Mouse (Mus musculus): ENCODE measurements around the gene Folh1.
"Not testable (repeated sequence)": the region's sequence is repeated elsewhere in the genome, so short reads cannot be mapped to it uniquely, and the experiment has no call there.

Gene Folh1

DNA sequence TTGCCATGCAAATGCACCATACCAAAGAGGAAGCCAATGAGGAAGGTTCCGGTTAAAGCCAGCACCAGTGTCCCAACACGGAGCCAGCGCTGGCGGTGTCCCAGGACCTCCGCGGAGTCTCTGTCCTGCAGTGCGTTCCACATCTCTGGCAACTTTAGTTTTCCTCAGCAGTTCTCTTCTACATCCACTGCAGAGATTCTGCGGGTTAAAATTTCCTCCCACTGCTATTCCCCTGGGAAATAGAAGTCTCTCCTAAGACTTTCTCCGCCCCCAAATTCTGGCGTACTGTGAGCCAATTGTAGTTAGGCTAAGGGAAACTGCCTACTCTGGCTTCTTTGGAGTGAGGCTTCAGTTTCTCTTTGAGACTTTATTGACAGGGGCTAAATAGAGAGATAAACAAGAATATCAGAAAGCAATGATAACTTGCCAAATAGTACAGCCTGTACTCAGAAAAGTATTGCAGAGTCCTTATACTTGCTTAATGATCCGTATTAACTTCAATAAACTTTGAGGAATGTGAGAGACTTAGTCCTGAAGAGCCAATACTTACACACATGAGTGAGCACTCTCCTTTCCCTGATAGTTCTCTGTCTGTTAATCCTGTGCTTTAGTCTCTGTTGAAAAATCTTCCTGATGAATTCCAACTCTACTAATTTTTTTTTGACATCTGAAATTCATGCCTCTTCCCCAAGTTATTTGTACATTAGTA lies at the start of gene Folh1:
TSS of gene Folh1 (minus strand) at position 327 of the 709 bp plus-strand sequence.
- no peak for DNase-seq (ENCODE audit: low spot score in 2 of 2)

DNA sequence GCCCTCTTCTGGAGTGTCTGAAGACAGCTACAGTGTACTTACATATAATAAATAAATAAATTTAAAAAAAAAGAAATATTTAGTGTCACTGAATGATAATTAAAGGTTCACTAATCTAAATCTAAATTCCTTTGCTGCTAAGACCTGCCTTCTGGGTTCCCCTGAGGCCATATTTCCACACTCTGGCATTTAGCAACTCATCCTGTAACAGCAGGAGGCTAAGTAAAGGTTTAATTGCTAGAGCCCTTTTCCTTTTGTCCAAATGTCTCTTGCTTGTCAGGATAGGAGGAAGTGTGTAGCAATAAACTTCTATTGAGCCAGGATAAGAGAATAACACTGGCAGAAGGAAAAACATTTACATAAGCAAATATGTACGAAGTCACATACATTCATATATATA lies 40.7 kb upstream of the Folh1 start:
- DNase-seq (ENCODE audit: low spot score in 2 of 2) = no peak

DNA sequence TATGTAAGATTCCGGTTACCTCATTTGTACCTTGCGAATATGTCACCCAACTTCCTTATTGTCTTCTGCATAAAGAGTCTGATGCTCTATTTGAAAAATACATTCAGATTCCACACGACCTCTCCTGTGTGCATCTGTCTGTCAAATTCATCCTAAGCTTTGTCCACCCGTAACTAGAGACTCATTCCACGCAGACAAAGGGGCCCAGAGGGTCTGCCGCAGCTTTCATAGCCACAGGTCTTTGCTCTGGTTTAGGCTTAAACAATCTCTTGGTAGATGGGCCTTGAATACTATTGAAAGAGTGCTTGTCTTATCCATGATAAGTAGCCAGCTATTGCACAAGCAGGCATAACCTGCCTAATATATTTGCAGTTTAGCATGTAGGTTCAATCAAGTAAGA lies 40.0 kb upstream of the Folh1 start:
- DNase-seq (ENCODE audit: low spot score in 2 of 2) = not testable (repeated sequence)

DNA sequence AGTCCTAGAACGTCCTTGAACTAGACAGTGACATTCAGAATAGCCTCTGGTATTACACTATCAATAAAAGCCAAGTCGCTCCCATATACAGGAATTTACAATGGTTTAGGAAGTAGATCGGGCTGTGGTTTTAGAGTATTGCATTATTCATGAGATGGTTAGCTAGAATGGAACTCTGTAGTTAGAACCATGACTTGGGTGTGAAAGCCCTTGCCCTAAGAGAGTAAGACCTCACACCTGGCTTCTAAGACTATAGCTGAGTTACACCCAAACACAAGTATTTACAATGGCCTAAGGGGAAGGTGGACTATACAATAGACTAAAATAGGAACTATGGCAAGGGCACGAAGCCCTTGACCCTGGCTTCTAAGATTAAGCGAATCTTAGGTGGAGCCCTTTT lies 39.5 kb upstream of the Folh1 start:
- not testable (repeated sequence) for DNase-seq (ENCODE audit: low spot score in 2 of 2)

DNA sequence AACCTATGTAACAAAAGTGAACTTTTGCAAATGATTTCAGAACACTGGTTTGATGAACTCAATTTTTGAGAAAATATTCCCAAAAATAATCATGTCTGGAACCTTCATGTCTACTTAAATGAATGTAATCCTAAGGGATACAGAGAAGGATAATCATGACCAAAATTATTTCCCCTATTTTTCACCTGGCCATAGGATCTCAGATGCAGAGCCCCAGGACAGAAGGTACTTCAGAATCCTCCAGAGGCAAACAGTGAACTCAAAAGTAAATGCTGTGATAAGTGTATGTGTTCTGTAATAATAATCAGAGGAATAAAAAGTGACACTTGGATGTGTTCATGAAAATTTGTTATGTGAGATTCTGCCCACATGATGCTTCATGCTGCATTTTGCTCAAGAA lies 19.0 kb upstream of the Folh1 start, which contains the start of gene Vmn2r77:
TSS of gene Vmn2r77 (plus strand) at position 301 of the 400 bp plus-strand sequence.
- no peak for DNase-seq (ENCODE audit: low spot score in 2 of 2)

DNA sequence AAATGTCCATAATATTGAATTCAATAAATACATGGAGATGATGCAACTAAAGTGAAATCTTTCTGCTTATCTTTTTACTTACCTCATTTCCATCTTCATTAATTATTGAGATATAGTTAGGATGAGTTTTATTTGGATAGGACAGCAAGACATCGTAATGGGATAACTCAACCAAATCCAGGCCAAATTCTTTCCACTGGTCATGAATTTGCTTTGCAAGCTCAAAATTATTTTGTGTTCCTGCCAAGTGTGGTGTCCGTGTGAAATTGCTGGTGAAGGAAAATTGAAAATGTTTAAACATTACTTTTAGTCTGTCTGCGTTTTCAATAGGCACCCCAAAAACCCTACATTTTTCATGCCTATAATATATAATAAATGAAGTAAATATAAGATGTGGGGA lies 4.1 kb downstream of the Folh1 start:
- DNase-seq (ENCODE audit: low spot score in 2 of 2) = no peak

DNA sequence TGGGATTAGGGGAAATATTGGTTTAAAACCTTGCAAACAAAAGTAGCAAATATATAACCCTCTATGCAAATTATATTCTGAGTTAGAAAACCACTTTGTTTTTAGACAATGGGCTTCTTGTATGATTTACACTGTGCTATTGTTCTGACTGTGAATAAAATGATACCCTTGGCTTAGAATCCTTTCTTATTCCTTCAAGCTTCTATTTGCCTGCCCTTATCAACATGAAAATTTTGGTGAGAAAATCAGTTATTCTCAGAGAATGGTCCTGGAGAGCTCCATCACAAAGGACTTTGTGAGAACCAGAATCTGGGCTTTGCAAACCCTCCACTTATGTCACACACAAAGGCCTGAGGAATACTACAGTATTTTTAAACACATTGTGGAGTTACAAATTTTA lies 11.1 kb downstream of the Folh1 start:
- no peak for DNase-seq (ENCODE audit: low spot score in 2 of 2)

DNA sequence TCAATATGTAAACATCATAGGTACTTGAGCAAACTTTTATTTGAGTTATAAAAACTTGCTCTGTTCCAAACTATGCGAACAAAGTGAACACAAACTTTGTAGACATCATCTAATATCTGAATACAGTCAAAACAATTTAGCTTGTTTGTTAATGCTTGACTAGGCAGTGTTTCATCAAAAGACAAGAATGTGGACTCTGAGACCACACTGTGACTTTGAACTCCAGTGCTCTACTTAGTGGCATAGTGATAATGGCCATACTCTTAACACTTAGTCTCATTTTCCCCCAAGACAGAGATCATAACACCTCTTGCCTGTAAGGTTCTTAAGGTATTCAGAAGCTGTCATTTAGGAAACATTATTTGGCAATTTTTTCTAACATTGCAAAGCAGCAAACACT lies 15.0 kb downstream of the Folh1 start:
- no peak for DNase-seq (ENCODE audit: low spot score in 2 of 2)

DNA sequence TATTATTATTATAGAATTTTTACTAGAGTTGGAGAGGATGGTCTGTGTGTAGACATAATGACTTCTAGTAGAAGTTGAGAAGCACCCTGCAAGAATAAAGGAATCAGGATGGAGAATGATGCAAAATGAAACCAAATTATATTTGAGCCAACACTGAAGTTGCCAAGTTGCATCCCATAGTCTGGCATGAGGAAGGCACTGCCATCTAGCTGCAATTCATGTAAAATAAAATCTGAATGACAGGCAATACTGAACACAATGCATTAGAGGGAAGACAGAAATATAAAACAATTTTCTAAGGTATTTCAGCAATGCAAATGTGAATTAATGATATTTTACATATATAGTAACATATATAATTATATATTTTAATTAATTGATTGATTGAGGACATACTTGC lies 50.7 kb downstream of the Folh1 start:
- DNase-seq (ENCODE audit: low spot score in 2 of 2) = no peak

DNA sequence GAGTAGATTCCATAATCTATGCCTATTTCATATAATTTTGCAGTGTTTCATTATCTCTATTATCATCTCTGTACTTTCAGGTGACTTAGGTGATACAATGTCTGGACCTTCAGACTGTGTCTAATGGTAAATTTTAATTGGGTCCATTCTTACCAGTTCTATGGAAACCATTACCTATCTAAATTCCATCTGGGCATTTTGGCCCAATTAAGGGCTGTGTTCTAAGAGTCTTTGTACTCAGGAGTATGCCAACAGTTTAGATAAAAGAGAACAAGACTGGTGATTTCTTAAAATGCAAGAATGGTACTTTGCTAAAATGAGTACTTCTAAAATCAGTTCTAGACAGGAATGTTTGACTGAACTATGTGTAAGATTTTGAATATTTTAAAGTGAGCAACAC lies 87.7 kb downstream of the Folh1 start, which contains the start of gene Olfr292:
TSS of gene Olfr292 (plus strand) at position 301 of the 400 bp plus-strand sequence.
- DNase-seq (ENCODE audit: low spot score in 2 of 2) = no peak

Measured in spleen, postnatal 10 days (tissue).